Mouse (Mus musculus): ENCODE measurements around the gene Abca13.
"Not testable (repeated sequence)": the region's sequence is repeated elsewhere in the genome, so short reads cannot be mapped to it uniquely, and the experiment has no call there.

DNA sequence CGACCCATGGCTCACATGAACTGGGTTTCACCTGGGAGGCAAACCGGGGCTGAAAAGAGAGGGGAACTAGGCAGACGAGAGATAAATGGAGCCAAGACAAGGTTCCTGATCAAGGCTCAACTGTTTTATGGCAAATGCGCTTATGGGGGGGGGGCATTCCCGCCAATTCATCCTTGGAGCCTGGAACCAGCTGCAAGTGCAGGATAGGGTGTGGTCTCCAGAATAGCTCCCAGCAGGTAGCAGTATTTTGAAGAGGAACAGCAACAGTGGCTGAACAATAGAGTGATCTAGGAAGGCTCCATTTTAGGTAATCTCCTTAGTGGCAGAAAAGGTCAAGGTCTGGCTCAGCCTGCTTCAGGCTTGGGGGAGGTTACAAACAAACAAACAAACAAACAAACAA lies 182.7 kb downstream of the Abca13 start:
- TF ChIP-seq CTCF (IDR thresholded peaks at IDR 0.05; ENCODE audit: low read depth, low read length); POLR2A (IDR thresholded peaks at IDR 0.05; ENCODE audit: borderline replicate concordance, low read depth, low read length): not testable (repeated sequence)
